Mouse (Mus musculus) cerebellum, adult 2 months (tissue): ENCODE results near the gene Cacng2. TPM values are rescaled to one million over a fixed set of nuclear protein-coding genes. Genes with fewer than 3 reads are reported as not detected.

ENCODE experiments used
- DNase-seq, 2 experiments: peaks; one replicate each; pipeline ENCODE4 v3.0.0; 2021
- H3K27ac ChIP-seq: fragments of 200-500 bp; 2 replicates; pipeline ENCODE4 v1.5.1; 2012; ENCODE audit warnings: low read length, control low read depth, inconsistent platforms; ENCODE audit not compliant: insufficient read depth
- H3K27me3 ChIP-seq: fragments of 200-500 bp; 2 replicates; pipeline ENCODE4 v1.6.1; 2012; ENCODE audit warnings: inconsistent platforms, mild to moderate bottlenecking, low read length, moderate library complexity; ENCODE audit not compliant: control insufficient read depth, insufficient read depth
- H3K4me1 ChIP-seq: fragments of 200-500 bp; 2 replicates; pipeline ENCODE4 v1.6.1; 2011; ENCODE audit warnings: low read length; ENCODE audit not compliant: control insufficient read depth, insufficient read depth
- H3K4me3 ChIP-seq: fragments of 200-500 bp; replicated peaks from 2 replicates; pipeline ENCODE3; 2011; ENCODE audit warnings: mild to moderate bottlenecking, low read depth, low read length, control low read depth; ENCODE audit not compliant: insufficient read depth
- CTCF ChIP-seq: fragments of 200-500 bp; IDR thresholded peaks from 2 replicates; pipeline ENCODE4 v1.5.1; 2011; ENCODE audit warnings: low read depth, mild to moderate bottlenecking, control low read depth, low read length, moderate library complexity, borderline replicate concordance; ENCODE audit not compliant: insufficient read depth
- POLR2A ChIP-seq: fragments of 200-500 bp; IDR thresholded peaks from 2 replicates; pipeline ENCODE4 v1.6.1; 2011; ENCODE audit warnings: low read length, control low read depth, borderline replicate concordance; ENCODE audit not compliant: insufficient read depth
- WGBS: fragments of 180-500 bp; shearing (Covaris S2); methylation state at CpG from one replicate; pipeline ENCODE4 v1.1.7; 2018; 5-methylcytosine and 5-hydroxymethylcytosine counted together
- polyA plus RNA-seq: library from polyadenylated mRNA; depleted of rRNA; stranded (reverse); fragments of >200 nt; gene quantifications from 2 replicates; pipeline ENCODE4 v1.2.3, GENCODE M21; 2012

Cacng2 gene
- polyA plus RNA-seq, 1 experiment = 45.8 TPM

GRCm38 (mm10) chr15:78117731-78118130 lies 2.1 kb downstream of the Cacng2 start:
- H3K4me1 ChIP-seq = peaks cover 15% of the 10 kb centered on the region
- H3K4me3 ChIP-seq = peak overlapping the region; percentile 78
- no peak overlapping the region for H3K27ac ChIP-seq
- H3K27me3 ChIP-seq = no peaks in the 10 kb centered on the region
- WGBS = 16% methylated on average over 16 of the region's 16 CpGs
- DNase-seq = peak; percentile 47 to 59
- TF ChIP-seq CTCF (no peak), POLR2A (no peak)

DNA sequence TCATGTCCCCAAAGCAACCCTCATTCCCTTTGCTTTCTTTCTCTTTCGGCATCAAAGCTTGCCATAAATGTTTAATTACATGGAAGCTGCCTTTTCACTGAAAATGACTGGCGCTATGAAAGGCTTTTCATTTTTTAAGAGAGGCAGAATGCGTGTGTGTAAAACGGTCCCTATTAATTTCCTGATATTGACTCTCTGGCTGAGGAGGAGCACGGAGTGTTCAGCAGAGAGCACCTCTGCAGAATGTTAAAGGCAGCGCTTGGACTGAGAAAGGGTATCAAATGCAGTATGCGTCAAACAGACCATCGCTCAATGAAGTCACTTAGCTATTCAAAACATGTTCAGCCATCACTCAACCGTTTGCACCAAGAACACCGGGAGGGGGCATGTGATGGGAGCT lies 2.9 kb downstream of the Cacng2 start:
- peak overlapping the region; percentile 78 for H3K4me3 ChIP-seq
- TF ChIP-seq POLR2A (no peak), CTCF (no peak)
- H3K27ac ChIP-seq = peak overlapping the region; percentile 17; the same call in 1 of the 2 replicates
- H3K4me1 ChIP-seq = peaks cover 15% of the 10 kb centered on the region
- no peak for DNase-seq
- H3K27me3 ChIP-seq = no peaks in the 10 kb centered on the region
- WGBS = 6% methylated on average over 10 of the region's 10 CpGs

- 19% methylated on average over 10 of the region's 10 CpGs for WGBS
- no peaks in the 10 kb centered on the region for H3K27me3 ChIP-seq
- H3K4me1 ChIP-seq = peaks cover 12% of the 10 kb centered on the region
- peak overlapping the region; percentile 78 for H3K4me3 ChIP-seq
- TF ChIP-seq CTCF = no peak
- no peak for TF ChIP-seq POLR2A
- peak; percentile 51 to 54 for DNase-seq
- no peak overlapping the region for H3K27ac ChIP-seq
Observed at GRCm38 (mm10) chr15:78116244-78116643, 3.6 kb downstream of the Cacng2 start.

DNA sequence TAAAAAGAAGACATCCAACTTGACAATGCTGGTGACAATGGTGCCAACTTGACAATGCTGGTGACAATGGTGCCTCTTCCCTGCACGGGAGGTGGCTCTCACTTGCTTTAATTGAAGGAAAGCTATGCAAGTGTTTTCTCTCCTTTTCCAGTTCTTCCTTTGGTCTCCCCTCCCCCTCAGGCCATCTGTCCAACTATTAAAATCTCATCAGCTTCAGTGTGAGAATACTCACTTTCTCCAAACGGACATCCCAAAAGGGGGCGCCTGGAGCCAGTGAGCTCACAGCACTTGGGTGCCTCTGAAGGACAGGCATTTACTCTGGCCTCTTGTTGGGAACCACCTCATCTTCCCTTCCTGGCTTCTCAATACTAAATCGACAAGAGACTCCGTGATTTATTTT lies 20.3 kb downstream of the Cacng2 start:
- no peak overlapping the region for H3K27ac ChIP-seq
- 16% methylated on average over 5 of the region's 5 CpGs for WGBS
- H3K4me1 ChIP-seq = peaks cover 45% of the 10 kb centered on the region
- H3K27me3 ChIP-seq = no peaks in the 10 kb centered on the region
- no peak overlapping the region for H3K4me3 ChIP-seq
- DNase-seq = peak; percentile 67 to 83
- no peak for TF ChIP-seq POLR2A
- TF ChIP-seq CTCF = no peak

- Histone ChIP-seq H3K4me1 (peaks cover 59% of the 10 kb centered on the region), H3K27ac (no peak overlapping the region), H3K27me3 (no peaks in the 10 kb centered on the region), H3K4me3 (no peak overlapping the region)
- 15% methylated on average over 16 of the region's 16 CpGs for WGBS
- DNase-seq = peak; percentile 63 to 70
- TF ChIP-seq CTCF (no peak), POLR2A (no peak)
Observed at GRCm38 (mm10) chr15:78096004-78096403, 23.8 kb downstream of the Cacng2 start.

DNA sequence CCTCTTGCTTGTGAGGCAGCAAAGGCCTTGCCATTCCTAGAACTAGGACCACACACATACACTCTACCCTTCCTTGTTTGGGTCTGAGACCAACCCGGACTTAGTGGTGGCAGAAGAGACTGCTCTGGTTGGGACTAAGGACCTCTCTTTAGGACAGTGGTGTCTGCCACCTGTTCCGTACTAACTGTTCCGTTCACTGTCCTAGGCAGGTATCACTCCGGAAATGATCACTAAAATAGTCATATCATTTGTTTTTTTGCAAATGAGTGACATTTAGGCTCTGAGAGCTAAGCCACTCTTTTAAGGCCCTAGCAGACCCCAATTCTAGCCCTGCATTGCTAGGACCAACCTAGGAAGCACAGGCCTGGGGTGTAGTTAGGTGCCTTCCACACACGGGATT lies 26.2 kb downstream of the Cacng2 start:
- no peak for DNase-seq
- Histone ChIP-seq H3K27me3 (no peaks in the 10 kb centered on the region), H3K27ac (no peak overlapping the region), H3K4me1 (peaks cover 55% of the 10 kb centered on the region), H3K4me3 (no peak overlapping the region)
- WGBS = 75% methylated on average over 5 of the region's 5 CpGs
- TF ChIP-seq CTCF = no peak
- TF ChIP-seq POLR2A = no peak

DNA sequence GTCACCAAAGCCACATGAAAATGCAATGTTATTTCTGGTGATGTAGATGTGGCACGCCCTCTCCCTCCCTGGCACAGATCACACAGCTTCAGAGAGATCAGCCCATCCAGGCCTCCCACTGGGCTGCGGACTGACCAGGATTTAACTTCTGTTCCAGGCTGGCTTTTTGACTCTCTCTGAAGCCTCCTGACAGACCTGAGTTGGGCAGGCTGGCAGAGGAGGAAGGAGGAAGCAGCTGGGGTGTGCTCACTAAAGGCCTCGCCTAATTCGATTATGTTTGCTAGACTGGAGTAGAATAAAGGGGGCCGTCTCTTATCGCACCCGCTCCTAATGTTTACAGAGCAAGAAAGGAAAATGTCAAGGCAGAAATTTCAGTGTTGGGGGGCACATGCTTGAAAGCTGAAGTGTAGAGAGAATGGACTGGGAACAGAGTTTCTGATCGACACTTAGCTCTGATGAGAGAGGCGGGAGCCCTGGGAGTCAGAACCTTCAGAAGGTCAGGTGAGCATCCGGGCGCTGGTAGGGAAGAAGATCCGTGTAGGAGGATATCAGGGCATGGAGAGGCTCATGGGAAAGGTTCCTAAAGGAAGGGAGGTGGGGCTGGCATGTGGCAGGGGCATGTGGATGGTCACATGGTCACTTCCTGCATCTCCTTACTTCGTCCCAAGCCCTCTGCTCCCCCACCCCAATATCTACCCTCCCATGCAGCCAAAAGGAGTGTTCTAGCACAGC lies 36.8 kb downstream of the Cacng2 start:
- 17% methylated on average over 13 of the region's 13 CpGs for WGBS
- TF ChIP-seq CTCF (no peak), POLR2A (no peak)
- Histone ChIP-seq H3K27me3 (no peaks in the 10 kb centered on the region), H3K27ac (peak overlapping the region; percentile 57), H3K4me3 (no peak overlapping the region), H3K4me1 (peaks cover 74% of the 10 kb centered on the region)
- peak; percentile 61 to 72 for DNase-seq

DNA sequence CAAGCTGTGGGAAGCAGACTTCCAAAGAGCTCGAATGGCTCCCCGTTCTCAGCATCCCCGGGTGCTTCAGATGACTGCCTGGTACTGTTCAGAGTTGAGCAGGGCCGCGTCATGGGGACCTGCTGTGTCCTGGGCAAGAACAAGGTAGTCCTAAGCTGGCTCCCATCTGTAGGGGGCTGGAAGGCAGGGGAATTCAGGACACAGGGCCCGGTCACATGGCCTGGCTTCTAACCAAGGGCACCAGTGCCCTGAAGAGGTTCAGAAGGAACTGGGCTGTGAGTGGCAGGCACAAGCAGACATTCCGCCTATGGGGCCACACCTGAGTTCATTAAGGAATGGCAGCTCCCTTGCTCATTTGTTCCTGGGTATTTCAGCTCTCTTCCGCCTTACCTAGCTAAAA lies 37.7 kb downstream of the Cacng2 start:
- Histone ChIP-seq H3K27ac (peak overlapping the region; percentile 58), H3K4me1 (peaks cover 77% of the 10 kb centered on the region), H3K4me3 (no peak overlapping the region), H3K27me3 (no peaks in the 10 kb centered on the region)
- TF ChIP-seq POLR2A (no peak), CTCF (no peak)
- WGBS = 12% methylated on average over 8 of the region's 8 CpGs
- peak; percentile 78 to 87 for DNase-seq
